Mouse (Mus musculus) midbrain, embryonic 12.5 days (tissue): Measurements from ENCODE around the gene Trub1. TPM values are rescaled to one million over a fixed set of nuclear protein-coding genes. Genes with fewer than 3 reads are reported as not detected.

Experiments
- ATAC-seq: fragments of 200-750 bp; cut with Nextera tagmentation; 2 replicates; pipeline ENCODE4 v1.8.0; 2017; ENCODE audit warnings: low read depth, moderate TSS enrichment, moderate library complexity; ENCODE audit not compliant: low FRiP score
- H3K27ac ChIP-seq: fragments of 300-500 bp; sonication (generic); replicated peaks from 2 replicates; pipeline ENCODE4 v1.5.1; 2016; ENCODE audit warnings: mild to moderate bottlenecking
- H3K27me3 ChIP-seq: fragments of 300-500 bp; sonication (generic); 2 replicates; pipeline ENCODE4 v1.6.1; 2016; ENCODE audit warnings: mild to moderate bottlenecking
- H3K36me3 ChIP-seq: fragments of 300-500 bp; sonication (generic); 2 replicates; pipeline ENCODE4 v1.6.1; 2016
- H3K4me1 ChIP-seq: fragments of 300-500 bp; sonication (generic); 2 replicates; pipeline ENCODE4 v1.6.1; 2016
- H3K4me2 ChIP-seq: fragments of 300-500 bp; sonication (generic); replicated peaks from 2 replicates; pipeline ENCODE4 v1.6.1; 2016; ENCODE audit warnings: mild to moderate bottlenecking, moderate library complexity
- H3K4me3 ChIP-seq: fragments of 300-500 bp; sonication (generic); 2 replicates; pipeline ENCODE4 v1.5.1; 2016; ENCODE audit warnings: mild to moderate bottlenecking
- H3K9ac ChIP-seq: fragments of 300-500 bp; sonication (generic); replicated peaks from 2 replicates; pipeline ENCODE4 v1.6.1; 2016; ENCODE audit warnings: mild to moderate bottlenecking, moderate library complexity
- H3K9me3 ChIP-seq: fragments of 300-500 bp; sonication (generic); 2 replicates; pipeline ENCODE4 v1.6.1; 2016; ENCODE audit warnings: mild to moderate bottlenecking
- WGBS: fragments of 180-500 bp; shearing (Covaris S2); methylation state at CpG from one replicate; pipeline ENCODE4 v1.1.7; 2016; 5-methylcytosine and 5-hydroxymethylcytosine counted together
- polyA plus RNA-seq: library from polyadenylated mRNA; unstranded; fragments of >200 nt; fragmentation: Nextera tagmentation; extraction: Ambion mirVana; gene quantifications from 2 replicates; pipeline ENCODE4 v1.2.1, GENCODE M21; 2016

Trub1 gene
- polyA plus RNA-seq, 1 experiment from 2014 or later, result 21.3 TPM

- Histone ChIP-seq H3K27me3 (0 out of 2 replicates have a peak, but pooled peaks cover 4% of the 10 kb centered on the region), H3K9me3 (no peaks in the 10 kb centered on the region), H3K4me3 (no peak overlapping the region), H3K27ac (no peak overlapping the region; the same call in 1 of the 2 replicates), H3K4me1 (peaks cover 20% of the 10 kb centered on the region), H3K4me2 (no peak overlapping the region), H3K36me3 (no peaks in the 10 kb centered on the region), H3K9ac (no peak overlapping the region)
- 46% methylated on average over 5 of the region's 5 CpGs for WGBS
- no peak for ATAC-seq
Measured at GRCm38 (mm10) chr19:57536512-57536911, 83.8 kb downstream of the Trub1 start.

- WGBS, result 72% methylated on average over 7 of the region's 7 CpGs
- H3K36me3 ChIP-seq, result no peaks in the 10 kb centered on the region
- H3K9me3 ChIP-seq, result no peaks in the 10 kb centered on the region
- ATAC-seq, result 0 out of 2 replicates have a peak, but pooled peaks have one; percentile 9
- H3K4me3 ChIP-seq, result no peak overlapping the region
- peaks cover 20% of the 10 kb centered on the region for H3K4me1 ChIP-seq
- 0 out of 2 replicates have a peak overlapping the region, but pooled peaks have one; percentile 15 for H3K9ac ChIP-seq
- no peak overlapping the region for H3K27ac ChIP-seq
- no peak overlapping the region for H3K4me2 ChIP-seq
- H3K27me3 ChIP-seq, result 0 out of 2 replicates have a peak, but pooled peaks cover 4% of the 10 kb centered on the region
Measured at GRCm38 (mm10) chr19:57537510-57538182, 84.9 kb downstream of the Trub1 start.

- H3K9ac ChIP-seq, result no peak overlapping the region
- no peak overlapping the region for H3K4me3 ChIP-seq
- no peaks in the 10 kb centered on the region for H3K36me3 ChIP-seq
- no peak overlapping the region for H3K27ac ChIP-seq
- no peaks in the 10 kb centered on the region for H3K9me3 ChIP-seq
- peaks cover 33% of the 10 kb centered on the region for H3K4me1 ChIP-seq
- H3K4me2 ChIP-seq, result no peak overlapping the region
- 92% methylated on average over 11 of the region's 11 CpGs for WGBS
- ATAC-seq, result no peak
- peaks cover 9% of the 10 kb centered on the region; the same call in 1 of the 2 replicates for H3K27me3 ChIP-seq
Measured at GRCm38 (mm10) chr19:57540118-57540517, 87.4 kb downstream of the Trub1 start.

Other genes starting within 250 kb of the Trub1 start
- 23.5 and 24.0 TPM in 2 replicates for gene Ablim1, start 138.0 kb upstream of the Trub1 start, polyA plus RNA-seq
- 17.7 and 19.1 TPM in 2 replicates for gene Fam160b1, start 92.2 kb upstream of the Trub1 start, polyA plus RNA-seq
- gene Atrnl1, start 158.1 kb downstream of the Trub1 start, polyA plus RNA-seq, result 10.9 and 11.2 TPM in 2 replicates